Mouse (Mus musculus): ENCODE measurements around the gene Mreg.
"Not testable (repeated sequence)": the region's sequence is repeated elsewhere in the genome, so short reads cannot be mapped to it uniquely, and the experiment has no call there.

The Mreg gene

DNA sequence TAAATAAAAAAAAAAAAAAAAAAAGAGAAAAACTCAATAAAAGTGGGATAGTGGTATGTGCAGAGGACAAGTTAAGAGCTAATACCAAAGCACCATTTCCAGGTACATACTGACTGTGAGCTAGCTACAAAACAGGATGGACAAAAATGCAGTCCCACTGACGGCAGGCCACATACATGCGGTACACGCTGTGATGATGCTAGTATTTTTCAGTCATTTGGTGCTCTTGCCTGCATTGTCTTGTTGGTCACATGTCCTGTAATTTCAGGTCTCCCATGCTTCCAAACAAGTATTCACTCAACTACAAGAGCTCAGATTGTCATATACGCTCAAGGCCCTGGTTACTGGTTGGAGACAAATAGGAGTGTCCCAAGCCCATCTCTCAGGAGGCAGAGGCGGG, 15.4 kb upstream of the Mreg start:
- DNase-seq (ENCODE audit: low read depth, low spot score): no peak

DNA sequence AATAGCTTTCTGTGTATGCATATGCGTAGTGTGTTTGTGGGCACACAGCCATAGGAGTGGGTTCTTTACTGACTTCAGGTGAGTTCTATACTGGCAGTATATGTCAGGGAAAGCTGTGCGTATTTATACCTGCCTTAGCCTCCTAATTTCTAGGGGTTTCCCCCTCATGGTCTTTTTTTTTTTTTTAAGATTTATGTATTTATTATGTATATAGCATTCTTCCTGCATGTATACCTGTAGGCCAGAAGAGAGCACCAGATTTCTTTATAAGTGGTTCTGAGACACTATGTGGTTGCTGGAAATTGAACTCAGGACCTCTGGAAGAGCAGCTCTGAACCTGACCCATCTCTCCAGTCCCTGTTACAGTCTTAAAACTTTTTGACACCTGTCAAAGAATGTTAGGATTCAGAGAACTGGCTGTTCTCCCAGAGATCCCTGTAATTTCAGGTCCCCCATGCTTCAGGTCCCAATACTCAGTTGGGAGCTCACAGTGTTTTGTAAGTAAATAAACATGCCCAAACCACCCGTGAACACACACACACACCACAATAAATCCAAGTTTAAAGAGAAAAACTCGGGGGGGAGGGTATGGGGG, 14.9 kb upstream of the Mreg start:
- DNase-seq (ENCODE audit: low read depth, low spot score): no peak

DNA sequence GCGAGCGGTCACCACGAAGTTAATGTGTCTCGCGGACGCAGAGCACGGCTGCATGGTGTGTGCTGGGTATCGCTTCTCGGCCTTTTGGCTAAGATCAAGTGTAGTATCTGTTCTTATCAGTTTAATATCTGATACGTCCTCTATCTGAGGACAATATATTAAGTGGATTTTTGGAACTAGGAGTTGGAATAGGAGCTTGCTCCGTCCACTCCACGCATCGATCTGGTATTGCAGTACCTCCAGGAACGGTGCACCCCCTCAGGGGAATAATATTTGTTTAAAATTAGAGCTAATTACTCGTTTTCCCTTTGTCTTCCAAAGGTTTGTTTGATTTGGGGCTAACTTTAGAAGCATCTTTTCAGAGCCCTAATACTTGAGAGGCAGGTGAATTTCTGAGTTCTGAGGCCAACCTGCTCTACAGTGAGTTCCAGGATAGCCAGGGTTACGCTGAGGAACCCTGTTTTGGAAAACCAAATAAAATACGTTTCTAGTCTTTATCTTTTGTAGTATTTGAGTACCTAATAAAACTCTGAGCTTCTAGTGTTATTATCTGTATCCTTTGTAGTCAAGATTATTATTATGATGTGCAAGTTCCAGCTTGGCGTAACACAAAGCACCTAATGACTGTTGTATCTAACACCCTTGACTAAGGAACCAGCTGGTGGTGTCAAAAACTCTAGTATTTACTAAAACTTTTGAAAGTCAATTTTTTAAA, 14.2 kb upstream of the Mreg start:
- DNase-seq (ENCODE audit: low read depth, low spot score): peak; percentile 84

DNA sequence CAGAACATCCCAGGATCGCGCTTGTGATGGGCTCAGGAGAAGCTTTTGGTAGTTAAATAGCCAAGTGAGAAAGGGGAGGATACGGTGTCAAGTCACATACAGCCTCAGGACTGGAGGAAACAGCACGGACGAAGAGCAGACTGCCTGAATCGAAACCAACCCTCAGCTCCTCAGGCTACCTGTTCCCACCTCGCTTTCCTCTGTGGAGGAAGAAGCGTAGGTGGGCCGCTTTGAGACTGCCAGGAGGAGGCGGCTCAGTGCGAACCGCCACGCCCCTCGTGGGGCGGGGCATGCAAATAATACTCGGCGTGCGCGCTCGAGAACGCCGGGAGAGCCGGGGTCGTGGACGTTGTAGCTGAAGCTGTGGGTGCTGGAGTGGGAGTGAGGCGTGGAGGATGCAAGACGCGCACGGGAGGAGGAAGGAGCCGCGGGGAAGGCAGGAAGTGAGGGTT, 13.6 kb upstream of the Mreg start:
- DNase-seq (ENCODE audit: low read depth, low spot score): not testable (repeated sequence)

DNA sequence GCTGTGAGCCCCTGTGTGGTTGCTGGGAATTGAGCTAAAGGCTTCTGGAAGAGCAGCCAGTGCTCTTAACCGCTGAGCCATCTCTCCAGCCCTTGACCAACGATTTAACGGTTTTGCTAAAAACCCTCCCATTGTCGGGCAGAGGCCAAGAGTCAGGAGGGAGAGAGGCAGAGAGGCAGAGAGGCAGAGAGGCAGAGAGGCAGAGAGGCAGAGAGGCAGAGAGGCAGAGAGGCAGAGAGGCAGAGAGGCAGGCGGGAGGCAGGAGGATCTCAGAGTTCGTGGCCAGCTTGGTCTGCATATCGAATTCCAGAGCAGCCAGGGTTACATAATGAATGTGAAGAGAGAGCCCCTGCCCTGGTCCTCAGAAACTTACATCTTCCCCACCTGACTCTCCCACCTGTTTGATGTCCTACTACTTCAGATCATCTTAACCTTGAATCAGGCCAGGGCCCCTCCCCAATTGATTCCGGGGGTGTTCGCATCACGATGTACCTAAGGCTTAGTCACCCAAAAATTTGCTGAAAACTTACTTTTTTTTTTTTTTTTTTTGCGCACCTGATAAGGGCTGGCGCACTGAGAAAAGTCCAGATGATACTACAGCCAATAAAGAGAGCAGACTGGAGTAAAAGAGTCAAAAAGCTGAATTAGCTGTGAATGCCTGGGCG, 13.1 kb upstream of the Mreg start:
- DNase-seq (ENCODE audit: low read depth, low spot score): no peak

DNA sequence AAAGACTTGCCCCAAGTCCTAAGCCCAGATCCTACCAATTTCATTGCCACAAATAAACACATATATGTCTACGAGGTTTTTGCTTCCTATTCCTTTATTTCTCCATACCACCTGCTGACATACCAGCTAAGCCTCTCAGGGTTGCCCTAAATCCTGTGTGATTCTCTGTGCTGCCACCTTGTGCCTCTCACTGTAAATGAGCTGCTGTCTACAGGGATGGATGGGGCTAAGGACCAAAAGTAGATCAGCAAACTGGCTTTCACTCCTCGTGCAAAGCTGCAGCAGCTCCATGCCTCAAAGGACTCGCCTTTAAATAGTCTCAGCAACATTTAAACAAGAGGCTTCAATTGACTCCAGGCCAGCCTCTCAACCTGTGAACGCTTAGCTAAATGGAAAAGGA, 7.9 kb upstream of the Mreg start:
- DNase-seq (ENCODE audit: low read depth, low spot score): peak; percentile 76

DNA sequence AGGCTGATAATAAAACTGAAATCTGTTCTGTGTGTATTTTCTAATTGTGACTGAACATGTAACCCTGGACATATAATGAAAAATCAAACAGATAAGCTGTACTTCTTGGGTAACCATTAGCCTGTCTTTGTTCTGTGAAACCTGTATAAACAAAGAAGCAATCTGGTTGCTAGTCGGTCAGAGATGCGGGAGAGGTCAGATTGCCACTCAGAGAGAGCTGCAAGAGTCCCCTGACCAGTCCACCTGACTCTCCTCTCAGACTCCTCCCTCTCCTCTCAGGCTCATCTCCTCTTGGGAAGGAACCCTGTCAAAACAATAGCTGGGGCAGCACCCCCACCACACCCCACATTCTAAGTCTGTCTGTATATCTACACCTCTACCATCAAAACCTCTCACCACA, 7.0 kb upstream of the Mreg start:
- no peak for DNase-seq (ENCODE audit: low read depth, low spot score)

DNA sequence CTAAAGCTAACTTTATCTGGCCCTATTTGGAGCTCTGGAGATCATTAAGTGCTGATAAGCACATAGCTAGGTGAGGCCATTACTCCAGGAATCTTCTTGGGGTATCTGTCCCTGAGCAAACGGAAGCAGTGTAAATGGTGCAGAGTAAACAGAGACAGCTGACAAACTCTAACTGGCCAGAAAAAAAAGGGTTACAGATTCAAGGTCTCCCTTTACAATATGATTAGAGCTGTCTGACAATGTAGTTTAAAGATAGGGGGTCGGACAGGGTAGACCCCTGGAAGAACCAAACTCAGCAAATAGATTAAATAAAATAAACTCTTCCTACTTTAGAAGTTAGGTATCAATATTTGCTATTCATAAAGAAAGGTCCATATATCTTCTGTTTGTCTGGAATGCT, 6.5 kb upstream of the Mreg start:
- DNase-seq (ENCODE audit: low read depth, low spot score): no peak

DNA sequence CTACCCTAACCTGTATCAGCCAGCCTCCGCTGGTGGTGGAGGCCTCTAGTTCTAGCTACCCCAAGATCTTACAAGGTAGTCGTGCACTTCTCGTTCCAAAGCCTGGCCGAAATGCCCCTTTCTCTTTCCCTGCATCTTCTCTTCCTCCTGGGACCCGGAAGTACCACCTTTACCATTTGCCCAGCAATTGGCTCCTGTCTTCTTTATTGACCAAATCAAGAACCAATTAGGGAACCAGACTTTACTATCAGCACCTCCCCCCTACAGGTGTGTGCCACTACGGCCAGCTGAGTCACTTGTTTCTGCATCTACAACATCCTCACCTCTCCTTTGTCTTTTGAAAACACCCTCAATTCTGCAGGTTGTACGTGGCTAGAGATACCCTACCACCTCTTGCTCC, 4.7 kb upstream of the Mreg start:
- no peak for DNase-seq (ENCODE audit: low read depth, low spot score)

DNA sequence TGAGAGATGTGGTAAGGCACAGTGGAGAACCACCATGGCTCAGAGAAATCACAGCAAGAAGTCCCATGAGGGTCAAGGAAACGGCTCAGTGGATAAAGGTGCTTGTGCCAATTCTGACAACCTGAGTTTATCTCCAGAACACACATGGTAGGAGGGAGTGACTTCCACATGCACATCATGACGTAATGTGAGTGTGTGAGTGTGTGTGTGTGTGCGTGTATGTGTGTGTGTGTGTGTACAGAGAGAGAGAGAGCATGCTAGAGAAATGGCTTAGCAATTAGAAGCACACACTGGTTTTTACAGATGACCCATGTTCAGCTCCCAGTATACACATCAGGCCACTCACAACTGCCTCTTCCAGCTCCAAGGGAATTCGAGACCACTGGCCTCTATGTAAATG, 3.1 kb upstream of the Mreg start:
- no peak for DNase-seq (ENCODE audit: low read depth, low spot score)

DNA sequence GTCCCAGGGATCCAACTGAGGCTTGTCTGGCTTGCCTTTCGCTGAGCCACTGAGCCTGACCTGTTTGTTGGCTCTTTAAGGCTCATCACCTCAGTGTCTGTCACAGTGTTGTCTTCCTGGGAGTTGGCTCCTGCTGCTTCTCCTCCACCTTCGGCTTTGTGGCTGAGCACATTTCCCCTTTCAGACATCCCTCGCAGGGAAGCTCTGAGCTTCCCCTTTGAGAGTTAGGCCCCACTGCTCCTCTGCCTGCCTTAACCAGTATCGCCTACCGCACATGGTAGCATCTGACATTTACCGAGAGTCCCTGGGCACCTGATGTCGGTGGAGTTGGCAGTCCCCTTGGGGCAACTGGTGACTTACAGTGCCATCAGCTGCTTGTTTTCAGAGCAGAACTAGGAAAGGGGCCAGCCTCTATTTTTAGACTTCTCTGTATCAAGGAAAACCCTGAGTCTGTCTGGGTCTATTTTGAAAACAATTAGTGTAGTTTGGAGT, 2.4 kb upstream of the Mreg start:
- no peak for DNase-seq (ENCODE audit: low read depth, low spot score)

DNA sequence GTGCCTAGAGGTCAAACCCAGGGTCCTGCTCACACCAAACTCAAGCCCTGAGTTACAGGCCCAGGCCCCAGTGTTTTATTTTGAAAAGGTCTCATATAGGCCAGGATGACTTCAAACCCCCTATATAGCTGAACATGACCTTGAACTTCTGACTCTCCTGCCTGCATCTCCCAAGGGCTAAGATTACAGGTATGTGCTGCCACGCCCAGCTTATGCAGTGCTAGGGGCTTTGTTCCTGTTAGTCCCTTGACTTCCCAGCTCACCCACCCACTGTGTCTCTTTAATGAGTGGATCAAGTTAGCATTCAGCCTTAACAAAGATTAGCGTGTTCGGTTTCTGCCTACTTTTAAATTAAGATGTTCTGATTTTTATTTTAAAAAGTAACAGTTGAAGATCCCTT, 1.8 kb upstream of the Mreg start:
- DNase-seq (ENCODE audit: low read depth, low spot score): no peak

DNA sequence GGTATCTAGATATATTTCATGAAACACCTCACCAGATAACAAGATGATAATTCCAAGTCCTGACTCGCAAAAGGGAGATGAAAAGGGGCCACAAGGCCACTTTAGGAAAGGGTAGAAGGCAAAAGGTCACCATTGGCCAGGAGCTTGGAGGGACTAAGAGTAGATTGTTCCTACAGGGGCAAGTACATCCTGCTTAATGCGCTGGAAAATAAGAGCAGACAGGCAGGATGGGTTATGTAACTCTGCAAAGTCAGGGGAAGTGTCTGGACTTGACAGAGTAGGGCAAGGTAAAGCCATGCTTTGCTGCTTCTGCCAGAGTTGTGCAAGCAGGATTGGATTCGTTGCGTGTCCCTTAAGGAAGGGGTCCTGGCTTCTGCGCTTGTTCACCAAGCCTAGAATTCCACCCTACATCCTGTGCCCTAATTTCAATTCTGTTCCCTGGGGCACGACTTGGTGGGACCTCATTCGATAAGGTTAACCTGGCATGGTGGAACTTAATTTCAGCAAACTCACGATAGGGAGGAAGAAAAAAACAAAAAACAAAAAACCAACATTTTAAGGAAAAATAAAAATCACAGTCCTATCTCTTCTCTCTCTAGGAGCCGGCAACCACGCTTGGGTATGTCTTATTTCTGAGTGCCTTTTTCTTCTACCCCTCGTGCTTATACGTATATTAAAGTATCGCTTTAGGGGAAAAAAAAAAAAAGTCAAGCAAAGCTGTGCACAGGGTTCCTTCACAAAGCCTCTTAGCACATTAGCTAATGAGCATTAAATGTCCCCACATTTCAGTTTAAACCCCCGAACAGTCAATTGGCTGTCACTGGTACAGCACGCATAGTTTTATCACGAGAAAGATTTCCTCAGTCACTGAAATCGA, 1.1 kb downstream of the Mreg start:
- DNase-seq (ENCODE audit: low read depth, low spot score): no peak

DNA sequence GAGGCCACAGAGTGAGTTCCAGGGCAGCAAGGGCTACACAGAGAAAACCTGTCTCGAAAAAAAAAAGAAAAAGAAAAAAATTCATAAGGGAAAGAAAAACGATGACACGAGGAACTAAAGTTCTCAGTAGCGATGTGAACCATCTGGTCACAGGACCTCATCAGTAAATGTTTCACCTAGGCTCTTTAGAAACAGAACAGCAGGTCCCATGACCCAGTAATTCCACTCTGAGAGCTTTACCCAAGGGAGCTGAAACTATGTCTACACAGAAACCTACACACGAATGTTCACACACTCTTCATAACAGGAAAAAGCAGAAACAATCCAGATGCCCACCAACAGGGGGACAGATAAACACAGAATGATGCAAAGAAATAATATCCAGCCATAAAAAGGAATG, 4.0 kb downstream of the Mreg start:
- no peak for DNase-seq (ENCODE audit: low read depth, low spot score)

DNA sequence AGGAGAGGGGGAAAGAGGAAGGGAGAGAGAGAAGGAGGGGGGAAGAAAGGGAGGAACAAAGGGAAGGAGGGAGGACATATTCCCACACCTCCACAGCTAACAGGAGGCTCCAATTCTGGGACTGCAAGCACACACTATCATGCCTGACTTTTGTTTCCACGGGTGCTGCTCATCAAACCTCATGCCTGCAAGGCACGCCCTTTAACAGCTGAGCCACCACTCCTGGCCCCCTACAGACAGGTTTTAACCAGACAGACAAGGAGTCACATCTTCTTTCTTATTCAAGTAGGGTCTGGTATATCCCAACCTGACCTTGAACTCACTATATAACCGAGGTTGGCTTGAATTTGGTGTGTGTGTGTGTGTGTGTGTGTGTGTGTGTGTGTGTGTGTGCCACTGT, 7.0 kb downstream of the Mreg start:
- DNase-seq (ENCODE audit: low read depth, low spot score): no peak

DNA sequence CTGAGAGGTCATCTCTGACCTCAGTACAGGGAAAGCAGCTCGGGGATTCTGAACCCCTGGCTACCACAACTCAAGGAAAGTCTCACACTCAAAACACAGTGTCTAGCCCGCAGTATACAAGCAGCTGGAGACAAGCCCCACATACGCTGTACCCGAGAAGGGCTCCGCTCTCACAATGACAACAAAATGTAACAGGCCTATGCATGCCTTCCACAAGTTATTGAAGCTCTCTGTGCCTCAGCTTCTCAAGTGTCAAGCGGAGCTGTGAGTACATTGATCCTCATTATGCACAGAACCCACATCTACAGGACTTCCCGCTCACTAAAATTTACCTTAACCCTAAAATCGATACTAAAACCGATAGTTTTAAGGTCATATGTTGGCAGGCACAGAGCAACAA, 8.9 kb downstream of the Mreg start:
- DNase-seq (ENCODE audit: low read depth, low spot score): no peak

DNA sequence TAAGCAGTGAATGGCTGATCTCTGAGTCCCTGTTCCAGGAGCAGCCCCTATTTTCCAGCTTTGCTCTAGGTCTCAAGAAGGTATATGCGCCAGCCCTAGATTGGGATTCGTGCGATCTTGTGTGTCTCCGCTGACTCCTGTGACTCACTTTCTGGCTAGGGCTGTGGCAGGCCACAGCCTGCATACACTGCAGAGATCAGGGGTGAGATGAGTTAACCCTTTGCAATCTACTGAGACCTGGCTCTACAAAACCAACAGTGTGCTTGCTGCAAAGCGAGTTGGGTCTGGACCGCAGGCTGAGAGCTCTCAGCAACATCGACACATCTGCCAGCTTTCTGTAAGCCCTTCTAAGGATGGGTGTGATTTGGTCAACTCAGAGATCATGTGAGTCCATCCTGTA, 9.4 kb downstream of the Mreg start:
- no peak for DNase-seq (ENCODE audit: low read depth, low spot score)

DNA sequence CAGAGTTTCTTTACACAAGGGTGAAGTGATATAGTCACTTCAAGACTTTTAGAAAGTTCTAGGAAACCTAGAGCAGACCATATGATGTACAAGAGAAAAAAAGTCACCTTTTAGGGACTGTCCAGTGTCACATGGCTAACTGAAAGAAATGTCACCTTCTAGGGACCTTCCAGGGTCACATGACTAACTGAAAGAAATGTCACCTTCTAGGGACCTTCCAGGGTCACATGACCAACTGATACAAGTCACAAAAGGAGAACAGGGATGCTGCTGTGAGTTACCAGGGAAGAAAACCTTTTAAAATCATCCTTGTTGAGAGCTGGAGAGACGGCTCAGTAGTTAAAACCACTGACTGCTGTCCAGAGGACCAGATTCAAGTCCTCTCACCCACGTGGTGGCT, 10.0 kb downstream of the Mreg start:
- no peak for DNase-seq (ENCODE audit: low read depth, low spot score)

DNA sequence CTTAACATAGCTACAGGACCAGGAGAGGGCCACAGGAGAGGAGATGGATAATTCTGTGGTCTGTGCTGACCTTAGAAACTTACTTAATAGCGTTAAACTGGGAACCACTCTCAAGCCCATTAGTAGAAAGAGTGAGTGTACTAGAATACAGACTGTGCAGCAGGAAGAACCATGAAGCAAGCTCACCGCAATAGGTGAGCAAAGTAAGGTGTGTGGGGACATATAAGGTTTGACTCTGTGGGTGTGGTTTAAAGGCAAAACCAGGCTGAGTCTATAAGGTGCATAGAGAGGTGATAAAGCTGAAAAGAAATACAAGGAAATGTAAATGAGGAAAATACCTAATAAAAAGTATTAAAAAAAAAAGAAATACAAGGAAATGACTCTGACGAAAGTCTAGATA, 11.0 kb downstream of the Mreg start:
- DNase-seq (ENCODE audit: low read depth, low spot score): no peak

DNA sequence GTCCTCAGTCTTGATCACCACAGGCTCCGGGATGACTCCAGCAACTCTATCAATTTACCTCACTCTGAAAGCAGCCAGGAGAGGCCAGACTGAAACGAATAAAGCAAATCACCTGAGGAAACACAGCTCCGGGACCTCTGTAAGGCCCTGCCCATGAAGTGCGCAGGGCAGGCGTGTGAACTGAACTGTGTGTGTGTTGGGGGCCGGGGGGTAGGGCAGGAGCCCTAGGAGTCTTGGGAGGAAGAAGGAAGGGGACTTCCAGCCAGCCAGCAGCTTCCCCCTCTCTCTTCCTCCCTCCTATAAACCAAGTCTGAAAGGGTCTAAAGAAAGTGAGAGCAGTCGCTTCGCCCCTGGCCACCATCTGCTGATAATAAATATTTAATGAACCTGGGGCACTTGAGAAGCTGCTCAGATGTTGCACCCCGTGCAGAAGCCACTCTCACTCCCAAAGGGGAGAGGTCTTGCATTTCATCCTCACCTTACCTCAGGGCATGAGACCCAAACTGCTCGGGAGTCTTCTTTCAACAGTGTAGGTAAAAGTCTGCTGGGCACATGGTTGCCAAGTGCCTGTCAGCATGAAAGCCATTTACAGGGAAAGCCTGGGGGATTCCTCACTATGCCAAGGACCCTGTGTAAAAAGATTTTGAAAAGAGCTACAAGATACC, 13.8 kb downstream of the Mreg start:
- no peak for DNase-seq (ENCODE audit: low read depth, low spot score)

DNA sequence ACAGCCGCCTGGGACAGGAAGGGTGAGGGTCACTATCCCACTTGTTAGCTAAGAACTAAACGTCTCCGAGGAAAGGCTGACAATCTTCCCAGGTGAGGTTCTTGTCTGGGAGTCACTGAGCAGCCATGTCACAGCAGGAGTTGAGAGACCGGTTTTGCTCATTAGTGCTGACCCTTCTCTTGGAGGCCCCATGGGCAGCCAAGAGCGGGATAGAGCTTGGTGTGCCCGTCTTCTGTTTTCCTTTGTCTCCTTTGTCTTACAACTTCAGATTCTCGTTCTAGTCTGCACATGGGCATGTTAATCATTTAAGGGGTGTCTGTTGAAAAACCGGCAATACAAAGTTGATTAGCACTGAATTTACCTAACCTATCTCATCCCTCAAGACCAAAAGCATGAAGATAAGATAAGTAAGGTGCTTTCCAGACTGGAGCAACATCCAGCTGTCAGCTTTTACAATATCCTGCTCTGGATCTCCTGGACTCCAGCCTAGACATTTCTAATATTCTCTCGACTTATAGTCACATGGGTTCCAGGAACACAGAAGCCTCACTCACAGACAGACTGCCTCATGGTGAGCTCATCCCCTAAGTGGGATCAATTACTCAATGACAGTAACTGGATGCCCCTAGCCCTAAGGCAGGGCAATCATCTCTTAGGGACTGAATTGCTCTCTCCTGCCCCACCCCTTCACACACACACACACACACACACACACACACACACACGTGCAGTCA, 15.3 kb downstream of the Mreg start:
- no peak for DNase-seq (ENCODE audit: low read depth, low spot score)

Data from telencephalon, adult 2 months (tissue).